Mouse (Mus musculus): ENCODE results near the gene Wsb2. TPM values are rescaled to one million over a fixed set of nuclear protein-coding genes. Genes with fewer than 3 reads are reported as not detected.
"Not testable (repeated sequence)": the region's sequence is repeated elsewhere in the genome, so short reads cannot be mapped to it uniquely, and the experiment has no call there.

Wsb2 gene
- polyA plus RNA-seq, 1 experiment, result 120 TPM

- WGBS, result 92% methylated on average over 9 of the region's 9 CpGs
- Histone ChIP-seq H3K36me3 (ENCODE audit: control insufficient read depth, insufficient read depth, low read length) (no peaks in the 10 kb centered on the region), H3K27me3 (ENCODE audit: control insufficient read depth, insufficient read depth, low read length) (peaks cover 13% of the 10 kb centered on the region; the same call in 1 of the 2 replicates), H3K27ac (ENCODE audit: control insufficient read depth, insufficient read depth, low read length) (no peak overlapping the region), H3K4me1 (replicated peaks; ENCODE audit: control insufficient read depth, insufficient read depth, low read length) (peaks cover 6% of the 10 kb centered on the region), H3K4me3 (ENCODE audit: control insufficient read depth, insufficient read depth, low read length) (no peak overlapping the region)
- DNase-seq, result no peak
- no peak for TF ChIP-seq CTCF (IDR thresholded peaks at IDR 0.05; ENCODE audit: borderline replicate concordance, control insufficient read depth, extremely low read depth, insufficient read depth, low read length, poor library complexity)
- no peak for TF ChIP-seq POLR2A (IDR thresholded peaks at IDR 0.05; ENCODE audit: control insufficient read depth, extremely low read depth, insufficient read depth, low read length, poor library complexity)
These were observed 33.4 kb upstream of the Wsb2 start for GRCm38 (mm10) chr5:117323751-117324150.

DNA sequence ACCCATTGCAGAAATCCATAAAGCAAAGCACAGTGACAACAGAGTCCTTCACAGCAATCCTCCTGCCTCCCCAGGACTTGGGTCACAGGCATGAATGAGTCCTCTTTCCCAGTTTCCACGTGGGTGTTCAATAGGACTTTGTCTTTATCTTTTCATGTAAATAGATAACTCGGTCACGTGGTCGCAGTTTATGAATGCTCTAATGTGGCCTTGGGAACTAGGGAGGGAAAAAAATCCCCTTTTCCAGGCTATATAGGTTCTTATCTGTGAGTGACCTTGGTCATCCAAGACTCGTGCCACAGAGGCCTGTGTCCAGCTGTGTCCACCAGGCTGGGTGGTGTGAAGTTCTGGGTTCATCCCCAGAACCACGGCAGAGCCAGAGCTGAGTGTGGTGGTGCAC is 30.7 kb upstream of the Wsb2 start:
- no peak overlapping the region for H3K27ac ChIP-seq (ENCODE audit: control insufficient read depth, insufficient read depth, low read length)
- H3K4me1 ChIP-seq (replicated peaks; ENCODE audit: control insufficient read depth, insufficient read depth, low read length), result no peaks in the 10 kb centered on the region
- no peaks in the 10 kb centered on the region for H3K36me3 ChIP-seq (ENCODE audit: control insufficient read depth, insufficient read depth, low read length)
- H3K4me3 ChIP-seq (ENCODE audit: control insufficient read depth, insufficient read depth, low read length), result no peak overlapping the region
- no peak for DNase-seq
- no peak for TF ChIP-seq POLR2A (IDR thresholded peaks at IDR 0.05; ENCODE audit: control insufficient read depth, extremely low read depth, insufficient read depth, low read length, poor library complexity)
- no peak for TF ChIP-seq CTCF (IDR thresholded peaks at IDR 0.05; ENCODE audit: borderline replicate concordance, control insufficient read depth, extremely low read depth, insufficient read depth, low read length, poor library complexity)
- 88% methylated on average over 6 of the region's 6 CpGs for WGBS
- no peaks in the 10 kb centered on the region for H3K27me3 ChIP-seq (ENCODE audit: control insufficient read depth, insufficient read depth, low read length)

GRCm38 (mm10) chr5:117330457-117330856 is 26.6 kb upstream of the Wsb2 start:
- TF ChIP-seq CTCF (IDR thresholded peaks at IDR 0.05; ENCODE audit: borderline replicate concordance, control insufficient read depth, extremely low read depth, insufficient read depth, low read length, poor library complexity) (no peak), POLR2A (IDR thresholded peaks at IDR 0.05; ENCODE audit: control insufficient read depth, extremely low read depth, insufficient read depth, low read length, poor library complexity) (no peak)

GRCm38 (mm10) chr5:117337999-117338398 is 19.1 kb upstream of the Wsb2 start:
- H3K27me3 ChIP-seq (ENCODE audit: control insufficient read depth, insufficient read depth, low read length), result no peaks in the 10 kb centered on the region; the same call in 1 of the 2 replicates
- no peak overlapping the region for H3K27ac ChIP-seq (ENCODE audit: control insufficient read depth, insufficient read depth, low read length)
- no peaks in the 10 kb centered on the region for H3K36me3 ChIP-seq (ENCODE audit: control insufficient read depth, insufficient read depth, low read length)
- H3K4me3 ChIP-seq (ENCODE audit: control insufficient read depth, insufficient read depth, low read length), result no peak overlapping the region
- H3K4me1 ChIP-seq (replicated peaks; ENCODE audit: control insufficient read depth, insufficient read depth, low read length), result no peaks in the 10 kb centered on the region
- no peak for DNase-seq
- 94% methylated on average over 10 of the region's 10 CpGs for WGBS
- TF ChIP-seq POLR2A (IDR thresholded peaks at IDR 0.05; ENCODE audit: control insufficient read depth, extremely low read depth, insufficient read depth, low read length, poor library complexity) (no peak), CTCF (IDR thresholded peaks at IDR 0.05; ENCODE audit: borderline replicate concordance, control insufficient read depth, extremely low read depth, insufficient read depth, low read length, poor library complexity) (no peak)

More at GRCm38 (mm10) chr5:117330457-117330856, 26.6 kb upstream of the Wsb2 start:
- Histone ChIP-seq H3K4me1 (replicated peaks; ENCODE audit: control insufficient read depth, insufficient read depth, low read length) (no peaks in the 10 kb centered on the region), H3K4me3 (ENCODE audit: control insufficient read depth, insufficient read depth, low read length) (no peak overlapping the region), H3K36me3 (ENCODE audit: control insufficient read depth, insufficient read depth, low read length) (no peaks in the 10 kb centered on the region), H3K27me3 (ENCODE audit: control insufficient read depth, insufficient read depth, low read length) (no peaks in the 10 kb centered on the region; the same call in 1 of the 2 replicates), H3K27ac (ENCODE audit: control insufficient read depth, insufficient read depth, low read length) (no peak overlapping the region)
- 97% methylated on average over 7 of the region's 7 CpGs for WGBS
- no peak for DNase-seq

GRCm38 (mm10) chr5:117338503-117338902 is 18.6 kb upstream of the Wsb2 start:
- 95% methylated on average over 8 of the region's 8 CpGs for WGBS
- no peaks in the 10 kb centered on the region for H3K27me3 ChIP-seq (ENCODE audit: control insufficient read depth, insufficient read depth, low read length)
- H3K27ac ChIP-seq (ENCODE audit: control insufficient read depth, insufficient read depth, low read length), result no peak overlapping the region
- no peak for TF ChIP-seq CTCF (IDR thresholded peaks at IDR 0.05; ENCODE audit: borderline replicate concordance, control insufficient read depth, extremely low read depth, insufficient read depth, low read length, poor library complexity)
- TF ChIP-seq POLR2A (IDR thresholded peaks at IDR 0.05; ENCODE audit: control insufficient read depth, extremely low read depth, insufficient read depth, low read length, poor library complexity), result no peak
- no peak overlapping the region for H3K4me3 ChIP-seq (ENCODE audit: control insufficient read depth, insufficient read depth, low read length)
- DNase-seq, result no peak
- no peaks in the 10 kb centered on the region for H3K4me1 ChIP-seq (replicated peaks; ENCODE audit: control insufficient read depth, insufficient read depth, low read length)
- H3K36me3 ChIP-seq (ENCODE audit: control insufficient read depth, insufficient read depth, low read length), result no peaks in the 10 kb centered on the region

- TF ChIP-seq CTCF (IDR thresholded peaks at IDR 0.05; ENCODE audit: borderline replicate concordance, control insufficient read depth, extremely low read depth, insufficient read depth, low read length, poor library complexity), result no peak
- TF ChIP-seq POLR2A (IDR thresholded peaks at IDR 0.05; ENCODE audit: control insufficient read depth, extremely low read depth, insufficient read depth, low read length, poor library complexity), result no peak
- Histone ChIP-seq H3K4me3 (ENCODE audit: control insufficient read depth, insufficient read depth, low read length) (no peak overlapping the region), H3K27me3 (ENCODE audit: control insufficient read depth, insufficient read depth, low read length) (no peaks in the 10 kb centered on the region), H3K4me1 (replicated peaks; ENCODE audit: control insufficient read depth, insufficient read depth, low read length) (no peaks in the 10 kb centered on the region), H3K36me3 (ENCODE audit: control insufficient read depth, insufficient read depth, low read length) (no peaks in the 10 kb centered on the region), H3K27ac (ENCODE audit: control insufficient read depth, insufficient read depth, low read length) (no peak overlapping the region)
- DNase-seq, result no peak
- 95% methylated on average over 6 of the region's 6 CpGs for WGBS
These were observed 17.0 kb upstream of the Wsb2 start for GRCm38 (mm10) chr5:117340081-117340480.

DNA sequence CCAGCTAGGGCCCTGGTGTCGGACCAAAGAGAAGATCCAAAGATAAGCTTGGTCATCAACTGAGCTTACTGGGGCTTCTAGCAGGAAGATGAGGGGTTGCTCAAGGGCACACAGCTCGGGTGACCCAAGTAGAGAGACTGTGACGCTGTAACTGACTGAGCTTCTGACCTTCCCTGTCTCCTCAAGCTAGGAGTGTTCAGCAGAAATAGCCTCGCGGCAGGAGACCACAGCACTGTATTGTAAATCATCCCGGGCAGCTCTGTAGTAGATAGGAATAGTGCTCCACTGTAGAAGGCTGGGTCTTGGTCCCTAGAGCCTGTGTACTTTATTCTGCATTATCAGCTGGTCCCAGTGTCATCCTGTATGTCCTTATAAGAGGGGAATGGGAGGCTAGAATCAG is 15.2 kb upstream of the Wsb2 start:
- Histone ChIP-seq H3K27ac (ENCODE audit: control insufficient read depth, insufficient read depth, low read length) (no peak overlapping the region), H3K4me3 (ENCODE audit: control insufficient read depth, insufficient read depth, low read length) (no peak overlapping the region), H3K27me3 (ENCODE audit: control insufficient read depth, insufficient read depth, low read length) (no peaks in the 10 kb centered on the region), H3K36me3 (ENCODE audit: control insufficient read depth, insufficient read depth, low read length) (no peaks in the 10 kb centered on the region), H3K4me1 (replicated peaks; ENCODE audit: control insufficient read depth, insufficient read depth, low read length) (no peaks in the 10 kb centered on the region)
- DNase-seq, result no peak
- no peak for TF ChIP-seq POLR2A (IDR thresholded peaks at IDR 0.05; ENCODE audit: control insufficient read depth, extremely low read depth, insufficient read depth, low read length, poor library complexity)
- no peak for TF ChIP-seq CTCF (IDR thresholded peaks at IDR 0.05; ENCODE audit: borderline replicate concordance, control insufficient read depth, extremely low read depth, insufficient read depth, low read length, poor library complexity)
- 88% methylated on average over 6 of the region's 6 CpGs for WGBS

- H3K4me1 ChIP-seq (replicated peaks; ENCODE audit: control insufficient read depth, insufficient read depth, low read length); H3K27ac ChIP-seq (ENCODE audit: control insufficient read depth, insufficient read depth, low read length); H3K36me3 ChIP-seq (ENCODE audit: control insufficient read depth, insufficient read depth, low read length); H3K27me3 ChIP-seq (ENCODE audit: control insufficient read depth, insufficient read depth, low read length); DNase-seq; H3K4me3 ChIP-seq (ENCODE audit: control insufficient read depth, insufficient read depth, low read length): not testable (repeated sequence)
- 94% methylated on average over 5 of the region's 5 CpGs for WGBS
These were observed 12.6 kb upstream of the Wsb2 start for GRCm38 (mm10) chr5:117344496-117344895.

Measured in thymus, adult 2 months (tissue).